Mouse (Mus musculus) heart, embryonic 15.5 days (tissue): ENCODE measurements around the gene Rala. TPM values are rescaled to one million over a fixed set of nuclear protein-coding genes. Genes with fewer than 3 reads are reported as not detected.

Experiments
- ATAC-seq: fragments of 200-750 bp; cut with Nextera tagmentation; replicated peaks from 2 replicates; pipeline ENCODE4 v1.8.0; 2017; ENCODE audit warnings: low read depth, moderate TSS enrichment; ENCODE audit not compliant: insufficient number of reproducible peaks, insufficient read depth, low FRiP score
- H3K27ac ChIP-seq: fragments of 300-500 bp; sonication (generic); 2 replicates; pipeline ENCODE4 v1.5.1; 2015; ENCODE audit warnings: mild to moderate bottlenecking, inconsistent platforms
- H3K27me3 ChIP-seq: fragments of 300-500 bp; sonication (generic); 2 replicates; pipeline ENCODE4 v1.6.1; 2015; ENCODE audit warnings: inconsistent platforms
- H3K36me3 ChIP-seq: fragments of 300-500 bp; sonication (generic); 2 replicates; pipeline ENCODE4 v1.6.1; 2015; ENCODE audit warnings: mild to moderate bottlenecking, inconsistent platforms
- H3K4me1 ChIP-seq: fragments of 300-500 bp; sonication (generic); replicated peaks from 2 replicates; pipeline ENCODE4 v1.6.1; 2015; ENCODE audit warnings: inconsistent platforms
- H3K4me2 ChIP-seq: fragments of 300-500 bp; sonication (generic); 2 replicates; pipeline ENCODE4 v1.6.1; 2015; ENCODE audit warnings: inconsistent platforms, mild to moderate bottlenecking, moderate library complexity
- H3K4me3 ChIP-seq: fragments of 300-500 bp; sonication (generic); 2 replicates; pipeline ENCODE4 v1.5.1; 2015; ENCODE audit warnings: mild to moderate bottlenecking, inconsistent platforms
- H3K9ac ChIP-seq: fragments of 300-500 bp; sonication (generic); 2 replicates; pipeline ENCODE4 v1.6.1; 2015; ENCODE audit warnings: mild to moderate bottlenecking, inconsistent platforms
- H3K9me3 ChIP-seq: fragments of 300-500 bp; sonication (generic); replicated peaks from 2 replicates; pipeline ENCODE4 v1.6.1; 2016; ENCODE audit warnings: inconsistent platforms
- WGBS: fragments of 180-500 bp; shearing (Covaris S2); methylation state at CpG from one replicate; pipeline ENCODE4 v1.1.7; 2015; ENCODE audit warnings: mixed read lengths; 5-methylcytosine and 5-hydroxymethylcytosine counted together
- polyA plus RNA-seq: library from polyadenylated mRNA; unstranded; fragments of >200 nt; fragmentation: Nextera tagmentation; extraction: Ambion mirVana; gene quantifications from 2 replicates; pipeline ENCODE4 v1.2.1, GENCODE M21; 2015

Rala gene
- polyA plus RNA-seq, 1 experiment from 2014 or later: 85.1 TPM

DNA sequence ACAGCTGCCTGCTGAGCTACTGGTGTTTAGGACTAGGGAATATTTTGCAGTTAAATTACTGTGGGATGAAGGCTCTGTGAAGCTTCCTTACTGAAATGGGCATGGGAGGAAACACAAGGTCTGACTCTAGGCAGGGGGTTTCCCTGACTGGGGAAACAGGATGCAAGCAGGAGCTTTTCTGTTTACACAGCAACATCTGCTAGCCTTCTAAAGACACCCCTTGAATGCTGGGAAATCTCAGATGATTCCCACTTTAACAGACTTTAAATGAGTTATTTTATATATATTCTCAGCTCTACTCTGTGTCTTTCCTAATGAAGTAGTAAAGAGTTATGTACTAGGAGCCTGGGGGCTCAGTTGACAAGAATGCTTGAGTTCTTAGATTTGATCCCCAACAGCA, 65.0 kb downstream of the Rala start:
- Histone ChIP-seq H3K4me2 (no peak overlapping the region), H3K27me3 (no peaks in the 10 kb centered on the region), H3K4me3 (no peak overlapping the region), H3K9me3 (0 out of 2 replicates have a peak, but pooled peaks cover 4% of the 10 kb centered on the region), H3K36me3 (peaks cover 4% of the 10 kb centered on the region), H3K9ac (no peak overlapping the region), H3K4me1 (no peaks in the 10 kb centered on the region), H3K27ac (no peak overlapping the region)
- no peak for ATAC-seq

DNA sequence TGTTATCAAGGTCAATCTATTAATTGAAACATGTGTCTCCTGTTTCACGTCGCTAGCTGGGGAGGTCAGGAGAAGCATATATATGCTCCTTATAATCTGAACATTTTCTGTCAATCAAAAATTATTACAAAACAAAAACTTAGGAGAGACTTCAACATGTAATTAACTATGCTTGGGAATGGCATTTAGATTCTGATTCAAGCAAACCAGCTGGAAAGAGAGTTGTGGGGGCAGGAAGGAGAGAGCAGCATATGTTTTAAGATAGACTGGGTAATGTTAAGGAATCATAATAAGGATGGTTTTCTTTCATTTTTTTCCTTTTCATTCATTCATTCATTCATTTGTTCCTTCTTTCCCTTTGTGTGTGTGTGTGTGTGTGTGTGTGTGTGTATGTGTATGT, 77.3 kb downstream of the Rala start:
- Histone ChIP-seq H3K36me3 (no peaks in the 10 kb centered on the region), H3K9me3 (no peaks in the 10 kb centered on the region), H3K4me1 (no peaks in the 10 kb centered on the region), H3K9ac (no peak overlapping the region), H3K27me3 (no peaks in the 10 kb centered on the region), H3K27ac (no peak overlapping the region), H3K4me2 (no peak overlapping the region), H3K4me3 (no peak overlapping the region)
- WGBS: 77% methylated on average over 2 of the region's 2 CpGs
- ATAC-seq: no peak

DNA sequence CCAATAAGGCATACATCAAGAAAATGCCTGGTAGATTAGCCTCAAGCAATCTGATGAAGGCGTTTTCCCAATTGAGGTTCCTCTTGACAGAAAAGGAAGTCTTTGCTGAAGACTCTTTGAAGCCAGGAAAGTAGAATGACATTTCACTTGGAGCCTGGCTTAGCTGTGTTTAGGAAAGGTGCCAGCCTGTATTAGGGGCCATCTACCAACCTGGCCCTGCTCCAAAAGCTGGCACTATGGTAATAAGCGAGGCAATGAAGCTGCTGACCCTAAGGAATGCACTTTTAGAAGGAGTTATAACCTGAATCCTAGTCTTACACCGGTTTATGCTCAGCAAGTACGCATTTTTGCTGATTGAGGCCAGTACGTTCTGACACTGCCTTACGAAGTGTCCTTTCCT, 83.5 kb downstream of the Rala start:
- no peak for ATAC-seq
- H3K4me1 ChIP-seq: peaks cover 7% of the 10 kb centered on the region
- H3K27ac ChIP-seq: no peak overlapping the region
- no peaks in the 10 kb centered on the region for H3K9me3 ChIP-seq
- no peak overlapping the region for H3K4me3 ChIP-seq
- H3K36me3 ChIP-seq: no peaks in the 10 kb centered on the region
- 80% methylated on average over 6 of the region's 6 CpGs for WGBS
- H3K4me2 ChIP-seq: no peak overlapping the region
- H3K9ac ChIP-seq: no peak overlapping the region
- H3K27me3 ChIP-seq: no peaks in the 10 kb centered on the region

DNA sequence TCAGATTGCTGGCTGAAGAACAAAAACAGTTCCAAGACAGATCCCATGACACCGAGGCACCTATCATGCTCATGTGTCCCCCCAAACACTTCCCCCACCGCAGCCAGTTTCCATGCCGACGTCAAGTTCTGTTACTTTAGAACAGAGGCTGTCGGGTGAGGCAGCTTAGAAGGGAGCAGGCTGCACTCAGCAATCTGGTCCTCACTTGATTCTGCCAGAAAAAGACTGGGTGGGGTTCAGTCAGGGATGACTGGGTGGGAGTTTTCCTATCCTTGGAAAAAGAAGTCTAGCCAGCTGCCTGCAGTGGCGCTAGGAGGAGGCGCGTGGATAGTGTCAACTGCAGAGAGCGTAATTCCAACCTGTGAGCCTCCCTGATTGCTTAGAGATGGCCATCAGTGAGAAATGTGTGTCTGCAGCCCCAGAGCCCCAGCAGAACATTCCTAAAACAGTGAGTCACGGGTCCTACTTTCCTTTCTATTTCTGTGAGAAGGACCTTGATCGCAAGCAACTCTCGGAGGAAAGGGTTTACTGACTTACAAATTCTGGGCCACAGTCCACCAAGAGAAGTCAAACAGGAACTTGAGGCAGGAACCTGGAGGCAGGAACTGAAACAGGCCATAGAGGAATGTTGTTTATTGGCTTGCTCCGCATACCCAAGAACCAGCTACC, 84.5 kb downstream of the Rala start:
- H3K36me3 ChIP-seq: no peaks in the 10 kb centered on the region
- H3K27ac ChIP-seq: no peak overlapping the region
- H3K9me3 ChIP-seq: no peaks in the 10 kb centered on the region
- 49% methylated on average over 13 of the region's 13 CpGs for WGBS
- H3K4me1 ChIP-seq: peaks cover 12% of the 10 kb centered on the region
- no peaks in the 10 kb centered on the region for H3K27me3 ChIP-seq
- no peak for ATAC-seq
- no peak overlapping the region for H3K4me3 ChIP-seq
- no peak overlapping the region for H3K9ac ChIP-seq
- no peak overlapping the region for H3K4me2 ChIP-seq

DNA sequence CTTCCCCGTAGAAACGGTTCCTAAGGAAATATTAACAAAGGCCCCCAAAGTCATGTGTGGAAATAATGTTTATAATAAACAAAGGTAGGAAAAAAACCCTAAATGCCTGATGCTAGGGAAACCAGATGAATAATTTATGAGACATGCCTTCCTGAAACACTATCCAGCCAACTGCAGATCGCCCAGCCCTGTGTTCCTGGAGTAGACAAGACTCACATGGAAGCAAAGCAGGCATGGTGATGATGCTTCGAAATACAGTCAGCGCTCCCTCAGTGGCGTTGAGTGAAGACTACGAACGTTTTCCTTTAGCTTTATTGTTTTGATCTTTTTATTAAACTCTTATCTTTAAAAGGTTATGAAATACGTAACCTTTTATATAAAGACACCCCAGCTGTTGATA, 87.0 kb downstream of the Rala start:
- no peaks in the 10 kb centered on the region for H3K27me3 ChIP-seq

DNA sequence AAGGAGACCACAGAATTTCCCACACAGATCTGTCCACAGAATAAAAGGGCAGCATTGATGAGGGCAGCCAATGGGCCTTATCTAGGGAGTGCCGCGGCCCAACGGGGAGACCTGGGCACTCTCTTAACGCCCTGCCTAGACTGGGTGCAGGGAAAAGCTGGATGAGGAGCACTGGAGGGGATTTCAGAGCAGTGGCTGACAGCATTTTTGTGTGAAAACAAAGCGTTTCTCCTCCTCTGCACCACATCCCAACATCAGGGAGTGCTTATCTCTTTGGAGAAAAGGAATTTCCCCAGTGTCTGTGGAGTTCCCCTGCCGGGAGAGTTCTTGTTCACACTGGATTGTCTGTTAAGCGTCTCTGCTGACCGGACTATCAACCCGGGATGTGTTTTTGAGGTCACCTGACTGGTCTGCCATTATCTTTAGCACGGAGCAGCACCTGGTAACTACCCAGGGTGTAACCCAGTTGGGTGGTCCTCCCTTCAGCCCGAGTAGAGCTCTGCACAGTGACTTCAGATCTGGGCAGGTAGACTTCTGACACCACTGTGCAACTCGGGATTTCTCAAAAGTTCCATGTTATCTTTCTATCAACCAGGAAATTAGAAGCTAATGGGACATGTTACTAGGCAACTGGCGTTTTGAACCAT, 88.4 kb downstream of the Rala start:
- H3K9me3 ChIP-seq: no peaks in the 10 kb centered on the region
- H3K4me1 ChIP-seq: peaks cover 12% of the 10 kb centered on the region
- ATAC-seq: peak; percentile 31; the same call in 1 of the 2 replicates
- H3K4me3 ChIP-seq: peak overlapping the region; percentile 7; the same call in 1 of the 2 replicates
- no peaks in the 10 kb centered on the region for H3K36me3 ChIP-seq
- WGBS: 7% methylated on average over 13 of the region's 13 CpGs
- H3K27ac ChIP-seq: no peak overlapping the region
- H3K9ac ChIP-seq: no peak overlapping the region
- no peaks in the 10 kb centered on the region for H3K27me3 ChIP-seq
- H3K4me2 ChIP-seq: peak overlapping the region; percentile 48

More for the DNA sequence above, 87.0 kb downstream of the Rala start:
- no peak overlapping the region for H3K4me2 ChIP-seq
- peaks cover 12% of the 10 kb centered on the region for H3K4me1 ChIP-seq
- WGBS: 82% methylated on average over 9 of the region's 9 CpGs
- no peak overlapping the region for H3K4me3 ChIP-seq
- H3K9ac ChIP-seq: no peak overlapping the region
- ATAC-seq: no peak
- no peak overlapping the region for H3K27ac ChIP-seq
- no peaks in the 10 kb centered on the region for H3K36me3 ChIP-seq
- H3K9me3 ChIP-seq: no peaks in the 10 kb centered on the region

DNA sequence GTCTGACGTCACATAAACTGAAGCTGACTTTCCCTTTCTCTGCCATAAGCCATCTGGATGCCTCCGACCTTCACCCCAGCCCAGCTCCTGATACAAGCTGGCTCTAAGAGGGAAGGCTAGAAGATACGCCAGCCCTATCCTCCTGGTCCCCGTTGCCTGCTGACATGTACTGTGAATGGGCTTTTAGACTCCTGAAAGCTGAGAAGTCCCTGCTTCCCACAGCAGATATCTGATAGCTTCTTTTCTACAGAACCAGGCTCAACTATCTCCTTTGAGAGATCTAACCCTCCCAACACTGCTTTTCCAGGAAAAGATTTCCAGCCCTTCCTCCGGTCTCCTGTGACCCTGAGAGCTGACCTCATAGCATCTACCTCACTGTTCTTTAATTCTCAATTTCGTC, 89.3 kb downstream of the Rala start:
- no peaks in the 10 kb centered on the region for H3K27me3 ChIP-seq
- ATAC-seq: no peak
- no peak overlapping the region for H3K27ac ChIP-seq
- H3K9ac ChIP-seq: no peak overlapping the region
- peaks cover 12% of the 10 kb centered on the region for H3K4me1 ChIP-seq
- 36% methylated on average over 6 of the region's 6 CpGs for WGBS
- H3K9me3 ChIP-seq: no peaks in the 10 kb centered on the region
- no peaks in the 10 kb centered on the region for H3K36me3 ChIP-seq
- H3K4me3 ChIP-seq: no peak overlapping the region
- H3K4me2 ChIP-seq: peak overlapping the region; percentile 48; the same call in 1 of the 2 replicates

DNA sequence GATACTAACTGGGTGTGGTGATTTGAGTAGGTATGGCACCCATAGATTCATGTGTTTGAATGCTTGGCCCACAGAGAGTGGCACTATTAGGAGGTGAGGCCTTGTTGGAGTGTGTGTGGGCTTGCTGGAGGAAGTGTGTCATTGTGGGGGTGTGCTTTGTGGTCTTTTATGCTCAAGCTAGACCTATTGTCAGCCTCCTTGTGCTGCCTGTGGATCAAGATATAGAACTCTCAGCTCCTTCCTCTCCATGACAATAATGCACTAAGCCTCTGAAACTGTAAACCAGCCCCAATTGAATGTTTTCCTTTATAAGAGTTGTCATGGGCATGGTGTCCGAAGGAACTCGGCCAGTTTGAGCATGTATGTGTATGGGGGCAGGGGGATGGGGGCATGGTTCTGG, 100.7 kb downstream of the Rala start:
- H3K36me3 ChIP-seq: no peaks in the 10 kb centered on the region
- H3K4me3 ChIP-seq: no peak overlapping the region
- WGBS: 85% methylated on average over 2 of the region's 2 CpGs
- peaks cover under 1% of the 10 kb centered on the region; the same call in 1 of the 2 replicates for H3K4me1 ChIP-seq
- no peak overlapping the region for H3K27ac ChIP-seq
- no peak overlapping the region for H3K4me2 ChIP-seq
- no peak for ATAC-seq
- H3K27me3 ChIP-seq: no peaks in the 10 kb centered on the region
- H3K9me3 ChIP-seq: no peaks in the 10 kb centered on the region
- no peak overlapping the region for H3K9ac ChIP-seq

DNA sequence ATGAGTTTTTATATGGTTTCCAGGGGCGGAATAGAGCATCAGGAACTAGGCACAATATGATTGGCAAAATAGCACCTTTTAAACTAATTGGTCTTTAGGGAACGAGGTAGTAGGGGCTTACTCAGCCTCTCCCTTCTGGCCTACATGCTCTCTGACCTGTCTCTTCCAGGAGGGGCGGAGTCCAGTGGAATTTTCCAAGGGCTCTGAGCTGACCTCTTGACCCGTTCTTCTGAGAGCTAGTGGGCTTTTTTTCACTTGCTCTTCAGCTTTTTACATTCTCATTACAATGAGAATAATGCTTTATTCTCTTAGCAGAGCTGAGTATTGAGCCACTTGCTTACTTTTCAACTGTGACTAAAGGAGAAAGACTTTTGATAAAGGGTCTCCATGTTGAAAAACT, 101.3 kb downstream of the Rala start:
- no peak overlapping the region for H3K9ac ChIP-seq
- no peak overlapping the region for H3K27ac ChIP-seq
- H3K9me3 ChIP-seq: no peaks in the 10 kb centered on the region
- peaks cover 5% of the 10 kb centered on the region; the same call in 1 of the 2 replicates for H3K4me1 ChIP-seq
- no peaks in the 10 kb centered on the region for H3K27me3 ChIP-seq
- no peak for ATAC-seq
- no peak overlapping the region for H3K4me3 ChIP-seq
- H3K36me3 ChIP-seq: no peaks in the 10 kb centered on the region
- WGBS: 62% methylated on average over 4 of the region's 4 CpGs
- H3K4me2 ChIP-seq: no peak overlapping the region

DNA sequence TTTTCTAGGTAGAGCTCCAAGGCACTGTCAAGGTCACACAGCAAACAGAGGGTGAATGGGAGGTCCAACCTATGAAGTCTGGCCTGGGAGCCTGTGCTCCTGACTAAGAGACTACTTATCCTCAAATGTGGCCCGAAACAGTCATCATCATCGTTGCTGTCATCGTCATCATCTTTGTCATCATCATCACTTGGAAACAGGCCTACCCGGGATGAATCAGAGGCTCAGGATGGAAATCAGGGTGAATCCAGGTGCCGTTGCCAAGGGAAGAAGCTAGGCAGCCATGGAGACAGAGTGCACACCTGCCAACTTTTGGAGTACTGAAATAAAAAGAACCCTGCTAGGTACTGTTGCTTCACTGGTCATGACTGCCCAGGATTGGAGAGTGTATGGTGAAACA, 104.9 kb downstream of the Rala start:
- Histone ChIP-seq H3K4me1 (peaks cover 5% of the 10 kb centered on the region; the same call in 1 of the 2 replicates), H3K4me2 (0 out of 2 replicates have a peak overlapping the region, but pooled peaks have one; percentile 10), H3K9me3 (no peaks in the 10 kb centered on the region), H3K27ac (no peak overlapping the region), H3K4me3 (no peak overlapping the region), H3K36me3 (no peaks in the 10 kb centered on the region), H3K27me3 (no peaks in the 10 kb centered on the region), H3K9ac (no peak overlapping the region)
- ATAC-seq: no peak
- WGBS: 72% methylated on average over 5 of the region's 5 CpGs

DNA sequence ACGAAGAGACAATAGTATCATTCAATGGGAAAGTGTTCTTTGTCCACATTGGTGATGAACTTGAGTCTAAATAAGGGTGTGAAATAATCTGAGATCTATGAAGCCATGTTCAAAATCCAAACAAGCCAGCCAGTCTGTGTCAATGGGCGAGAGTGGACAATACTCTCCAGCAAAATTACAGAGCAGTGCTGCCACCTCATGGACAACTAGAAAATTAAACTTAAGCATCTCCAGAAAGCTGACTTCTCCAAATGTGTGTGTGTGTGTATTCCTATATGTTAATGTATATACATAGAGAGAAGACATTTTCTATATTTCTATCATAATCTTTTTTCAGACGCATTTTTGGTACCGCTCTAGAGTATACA, 105.6 kb downstream of the Rala start:
- no peaks in the 10 kb centered on the region for H3K9me3 ChIP-seq
- H3K4me1 ChIP-seq: peaks cover 5% of the 10 kb centered on the region; the same call in 1 of the 2 replicates
- H3K27me3 ChIP-seq: no peaks in the 10 kb centered on the region
- no peak overlapping the region for H3K27ac ChIP-seq
- H3K9ac ChIP-seq: no peak overlapping the region
- 27% methylated on average over 4 of the region's 4 CpGs for WGBS
- no peak overlapping the region for H3K4me3 ChIP-seq
- ATAC-seq: no peak
- no peaks in the 10 kb centered on the region for H3K36me3 ChIP-seq
- H3K4me2 ChIP-seq: 0 out of 2 replicates have a peak overlapping the region, but pooled peaks have one; percentile 10
